Mouse (Mus musculus) G1E (cell line): ENCODE data around the gene Nme3. TPM values are rescaled to one million over a fixed set of nuclear protein-coding genes. Genes with fewer than 3 reads are reported as not detected.
A peak's percentile ranks its signal among the peaks of the same experiment; 100 is the strongest.

Source experiments
- ATAC-seq: 2 replicates; pipeline ENCODE4 v1.8.0; 2016; ENCODE audit warnings: mild to moderate bottlenecking; ENCODE audit not compliant: insufficient number of reproducible peaks, poor library complexity, low FRiP score, severe bottlenecking; ENCODE audit errors: extremely low read depth
- DNase-seq: peaks from one replicate; pipeline ENCODE4 v3.0.0; 2012; ENCODE audit warnings: low spot score
- H3K27me3 ChIP-seq: 2 replicates; pipeline ENCODE4 v1.6.1; 2012; ENCODE audit warnings: mild to moderate bottlenecking, low read length, inconsistent platforms; ENCODE audit not compliant: insufficient read depth
- H3K36me3 ChIP-seq: replicated peaks from 2 replicates; pipeline ENCODE3; 2012; ENCODE audit warnings: mild to moderate bottlenecking, inconsistent platforms
- H3K4me1 ChIP-seq: 2 replicates; pipeline ENCODE4 v1.6.1; 2012; ENCODE audit warnings: low read depth, low read length, inconsistent platforms, mixed read lengths; ENCODE audit not compliant: insufficient read depth
- H3K4me3 ChIP-seq: 2 replicates; pipeline ENCODE4 v1.5.1; 2012; ENCODE audit warnings: low read depth, mild to moderate bottlenecking, inconsistent platforms, low read length, moderate library complexity, mixed read lengths
- H3K9me3 ChIP-seq: replicated peaks from 2 replicates; pipeline ENCODE4 v1.6.1; 2012; ENCODE audit warnings: inconsistent platforms
- CTCF ChIP-seq: IDR thresholded peaks from 2 replicates; pipeline ENCODE4 v1.5.1; 2012; ENCODE audit warnings: low read depth, low read length, inconsistent platforms, mixed read lengths
- GATA1 ChIP-seq: IDR thresholded peaks from 2 replicates; pipeline ENCODE4 v1.6.1; 2012; ENCODE audit warnings: borderline replicate concordance, low read length, inconsistent platforms, mixed read lengths
- GATA2 ChIP-seq: IDR thresholded peaks from 2 replicates; pipeline ENCODE4 v1.6.1; 2012; ENCODE audit warnings: low read depth, low read length, inconsistent platforms, borderline replicate concordance
- POLR2AphosphoS5 ChIP-seq: IDR thresholded peaks from 2 replicates; pipeline ENCODE4 v1.6.1; 2012; ENCODE audit warnings: low read depth, low read length, inconsistent platforms; ENCODE audit not compliant: insufficient replicate concordance
- TAL1 ChIP-seq: conservative IDR thresholded peaks from 2 replicates; pipeline ENCODE4 v1.6.1; 2012; ENCODE audit warnings: low read depth, low read length, inconsistent platforms, mixed read lengths
- polyA plus RNA-seq: library from polyadenylated mRNA; stranded (reverse); fragments of >175 nt; gene quantifications from 2 replicates; pipeline ENCODE4 v1.2.3, GENCODE M21; 2012
- total RNA-seq, 2 experiments: library from RNA; stranded (forward) in 1 of 2; stranded (reverse) in 1 of 2; fragments of 200-1000 nt in 1 of 2; fragments of >200 nt in 1 of 2; fragmentation: Nextera tagmentation in 1 of 2; gene quantifications; 2 replicates each; pipeline ENCODE4 v1.2.3; 2014 to 2017

The Nme3 gene
- total and polyA plus RNA-seq, 3 experiments, result 5.6 to 29.0 (median 26.8) TPM

DNA sequence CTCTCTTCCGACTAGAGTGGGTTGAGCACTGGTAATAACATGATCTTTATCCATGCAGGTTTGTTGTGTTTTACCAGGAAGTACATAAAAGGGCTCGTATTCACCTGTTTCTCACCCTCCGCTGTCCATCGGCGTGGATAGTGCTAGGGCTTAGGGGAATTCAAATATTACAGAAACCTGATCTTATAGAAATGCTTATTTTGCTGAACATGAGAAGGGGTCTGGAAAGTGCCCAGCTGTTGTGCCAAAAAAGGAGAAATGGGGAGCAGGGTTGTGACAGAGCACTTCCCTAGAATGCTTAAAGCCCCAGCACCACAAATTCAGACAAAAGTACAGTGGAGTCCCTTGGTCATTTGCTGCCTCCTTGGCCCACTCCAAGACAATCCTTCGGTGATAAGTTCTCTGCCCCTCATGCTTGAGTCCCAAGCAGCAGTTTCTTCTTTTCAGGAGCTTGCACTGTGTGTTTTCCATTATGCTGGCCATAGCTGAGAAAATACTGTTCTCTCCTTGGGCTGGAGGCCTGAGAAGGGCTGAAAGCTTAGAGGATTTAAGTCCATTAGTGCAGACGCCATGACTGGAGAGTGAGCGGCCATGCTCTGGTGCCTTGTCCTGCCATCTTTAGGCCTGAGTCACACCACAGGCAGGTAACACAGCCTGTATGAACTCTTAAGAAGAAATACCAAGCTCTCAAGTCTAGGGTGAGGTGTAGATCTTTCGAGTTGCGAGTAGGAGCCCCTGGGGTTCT lies 44.7 kb upstream of the Nme3 start:
- no peaks in the 10 kb centered on the region for H3K9me3 ChIP-seq
- ATAC-seq (no peak), DNase-seq (no peak)
- H3K4me1 ChIP-seq, result peaks cover 17% of the 10 kb centered on the region
- no peaks in the 10 kb centered on the region for H3K27me3 ChIP-seq
- peaks cover 51% of the 10 kb centered on the region for H3K36me3 ChIP-seq
- peak overlapping the region; percentile 81 for H3K4me3 ChIP-seq
- TF ChIP-seq TAL1, result no peak
- TF ChIP-seq CTCF, result no peak
- no peak for TF ChIP-seq GATA2
- TF ChIP-seq GATA1, result no peak
- no peak for TF ChIP-seq POLR2AphosphoS5

DNA sequence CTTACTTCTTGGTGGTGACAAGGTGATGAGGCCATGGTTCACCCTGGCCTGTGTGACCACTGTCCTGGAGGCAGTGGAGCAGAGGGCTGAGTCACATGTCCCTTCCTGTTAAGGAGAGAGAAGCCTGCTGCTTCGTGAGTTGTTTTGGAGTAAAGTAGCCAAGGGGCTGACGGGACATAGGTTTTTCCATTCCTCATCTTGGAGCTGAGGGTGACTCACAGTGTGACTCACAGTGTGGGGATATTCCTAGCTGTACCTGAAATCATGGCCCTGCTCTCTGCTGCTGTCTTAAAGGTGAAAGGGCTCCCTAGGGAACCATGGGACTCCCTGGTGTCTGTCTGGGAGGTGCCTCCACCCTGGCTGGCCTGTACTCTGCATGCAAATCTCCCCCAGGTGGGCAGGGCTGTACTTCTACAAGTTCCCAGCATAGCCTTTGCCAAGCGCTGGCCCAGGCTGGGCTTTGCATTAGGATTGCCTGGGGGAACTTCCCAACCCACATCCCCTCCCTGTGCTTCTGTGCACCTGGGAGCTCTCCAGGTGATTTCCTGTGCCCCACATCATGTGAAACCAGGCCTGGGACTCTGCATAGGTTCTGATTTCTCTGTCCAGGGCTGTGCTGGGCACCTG lies 40.3 kb upstream of the Nme3 start:
- Histone ChIP-seq H3K36me3 (peaks cover 80% of the 10 kb centered on the region), H3K4me3 (no peak overlapping the region), H3K9me3 (no peaks in the 10 kb centered on the region), H3K4me1 (peaks cover 39% of the 10 kb centered on the region), H3K27me3 (no peaks in the 10 kb centered on the region)
- TF ChIP-seq CTCF (no peak), TAL1 (no peak), GATA1 (no peak), GATA2 (no peak), POLR2AphosphoS5 (no peak)
- DNase-seq (no peak), ATAC-seq (no peak)

DNA sequence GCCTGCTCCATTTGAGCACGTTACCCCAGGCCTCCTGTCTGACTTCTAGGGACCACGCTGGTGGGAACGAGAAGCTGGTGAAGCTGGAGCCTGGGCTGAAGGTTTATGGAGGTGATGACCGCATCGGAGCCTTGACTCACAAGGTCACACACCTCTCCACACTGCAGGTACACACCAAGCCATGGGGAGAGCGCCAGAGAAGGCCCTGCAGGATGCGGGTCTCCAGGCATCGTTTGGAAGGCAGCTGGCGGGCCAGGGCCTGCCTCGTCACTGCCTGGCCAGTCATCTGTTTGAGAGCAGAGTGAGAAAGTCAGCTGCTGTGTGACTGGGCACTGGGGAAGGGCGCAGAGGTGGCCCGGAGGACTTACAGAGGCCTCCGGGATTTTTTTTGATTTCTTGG lies 39.7 kb upstream of the Nme3 start:
- ATAC-seq, result no peak
- Histone ChIP-seq H3K4me3 (no peak overlapping the region), H3K9me3 (no peaks in the 10 kb centered on the region), H3K36me3 (peaks cover 86% of the 10 kb centered on the region), H3K4me1 (peaks cover 33% of the 10 kb centered on the region), H3K27me3 (no peaks in the 10 kb centered on the region)
- TF ChIP-seq TAL1, result no peak
- no peak for TF ChIP-seq GATA2
- TF ChIP-seq POLR2AphosphoS5, result no peak
- TF ChIP-seq GATA1, result no peak
- TF ChIP-seq CTCF, result no peak
- DNase-seq, result no peak

DNA sequence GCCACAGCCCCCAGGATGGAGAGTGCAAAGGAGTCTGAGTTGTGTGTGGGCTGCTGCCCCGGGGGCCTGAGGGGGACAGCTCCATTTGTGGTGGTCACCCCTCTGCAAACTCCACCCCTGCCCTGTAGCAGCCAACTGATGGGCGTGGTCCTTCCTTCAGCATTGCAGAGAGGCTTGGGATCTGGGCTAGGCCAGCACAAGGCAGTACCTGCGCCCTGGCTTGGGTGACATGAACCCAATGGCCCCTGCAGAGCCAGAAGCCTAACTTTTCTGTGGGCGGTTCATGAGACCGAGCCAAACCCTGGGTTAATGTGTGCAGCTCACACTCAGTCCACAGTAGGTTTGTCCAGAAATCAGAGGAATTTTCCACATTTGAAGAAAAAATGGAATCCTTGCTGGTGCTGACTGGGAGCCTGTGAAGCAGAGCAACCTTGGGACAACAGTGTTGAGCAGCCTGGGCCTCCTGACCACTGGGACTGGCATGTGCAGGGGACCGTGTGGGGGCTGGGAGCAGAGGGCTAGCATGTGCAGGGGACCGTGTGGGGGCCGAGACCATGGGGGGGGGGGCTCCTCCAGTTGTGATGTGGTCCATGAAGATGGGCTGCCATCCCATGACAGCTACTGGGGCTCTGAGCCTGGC lies 38.3 kb upstream of the Nme3 start:
- ATAC-seq (no peak), DNase-seq (no peak)
- TF ChIP-seq GATA1 (no peak), GATA2 (no peak), TAL1 (no peak), CTCF (no peak), POLR2AphosphoS5 (no peak)
- H3K4me3 ChIP-seq, result no peak overlapping the region; the same call in 1 of the 2 replicates
- H3K4me1 ChIP-seq, result peaks cover 29% of the 10 kb centered on the region
- no peaks in the 10 kb centered on the region for H3K27me3 ChIP-seq
- no peaks in the 10 kb centered on the region for H3K9me3 ChIP-seq
- H3K36me3 ChIP-seq, result peaks cover 92% of the 10 kb centered on the region

- DNase-seq (peak; percentile 71), ATAC-seq (peak; percentile 60)
- H3K36me3 ChIP-seq, result peaks cover 93% of the 10 kb centered on the region
- no peak for TF ChIP-seq POLR2AphosphoS5
- no peak for TF ChIP-seq GATA2
- no peak for TF ChIP-seq GATA1
- peak; percentile 62 for TF ChIP-seq TAL1
- no peak for TF ChIP-seq CTCF
- peaks cover 29% of the 10 kb centered on the region for H3K4me1 ChIP-seq
- H3K27me3 ChIP-seq, result no peaks in the 10 kb centered on the region
- no peak overlapping the region for H3K4me3 ChIP-seq
- no peaks in the 10 kb centered on the region for H3K9me3 ChIP-seq
Measured at GRCm38 (mm10) chr17:24858967-24859366, 37.3 kb upstream of the Nme3 start.

GRCm38 (mm10) chr17:24860076-24860475 lies 36.2 kb upstream of the Nme3 start:
- Histone ChIP-seq H3K4me1 (peaks cover 29% of the 10 kb centered on the region), H3K36me3 (peaks cover 95% of the 10 kb centered on the region), H3K27me3 (no peaks in the 10 kb centered on the region), H3K4me3 (0 out of 2 replicates have a peak overlapping the region, but pooled peaks have one; percentile 18), H3K9me3 (no peaks in the 10 kb centered on the region)
- ATAC-seq, result no peak
- DNase-seq, result no peak
- TF ChIP-seq POLR2AphosphoS5, result no peak
- TF ChIP-seq CTCF, result no peak
- TF ChIP-seq TAL1, result no peak
- no peak for TF ChIP-seq GATA2
- TF ChIP-seq GATA1, result no peak
